16 mouse cellular contexts compared by ENCODE assay signal in the genomic region with DNA sequence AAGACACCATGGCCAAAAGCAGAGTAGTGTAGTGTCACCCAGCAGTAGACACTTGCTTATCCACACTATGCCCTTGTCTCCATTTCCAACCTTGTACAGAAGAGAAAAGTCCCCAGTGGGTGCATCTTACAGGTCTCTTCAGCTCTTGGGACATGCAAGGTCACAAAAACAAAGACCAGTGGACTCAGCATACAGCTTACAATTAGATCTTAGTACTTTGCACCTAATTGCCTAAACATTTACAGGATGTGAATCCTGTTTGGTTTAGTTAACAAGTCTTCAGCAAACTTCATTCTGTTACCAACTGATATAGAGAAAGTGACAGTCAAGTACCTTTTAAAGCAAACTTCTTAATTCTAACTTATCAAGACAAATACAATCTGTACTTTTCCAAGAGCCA.
"Had no signal": no experiment of that assay in that cellular context is flagged by ENCODE, and none has a peak within 500 bp of the region (broad histone marks: within the 10 kb centered on the region; RNA-seq: fewer than 3 reads in every experiment).

No protein-coding gene starts in this region.

- H3K27me3 ChIP-seq: neural tube, embryonic 13.5 days; neural tube, embryonic 15.5 days; stomach, embryonic 15.5 days had no signal

- H3K36me3 ChIP-seq: neural tube, embryonic 13.5 days; neural tube, embryonic 15.5 days; stomach, embryonic 15.5 days had no signal

- H3K9ac ChIP-seq: neural tube, embryonic 13.5 days; neural tube, embryonic 15.5 days; stomach, embryonic 15.5 days had no signal

- H3K9me3 ChIP-seq: stomach, embryonic 15.5 days had no signal

- H3K4me1 ChIP-seq: neural tube, embryonic 13.5 days; neural tube, embryonic 15.5 days; stomach, embryonic 15.5 days had no signal

- DNase-seq: retina, postnatal 1 day; right cerebral cortex, adult 18-20 months; right cerebral cortex, postnatal 14 days; right cerebral cortex, postnatal 25 days; right cerebral cortex, postnatal 4 days; spleen, adult 18-20 months; thymus, adult 18-20 months; thymus, adult 2 months; thymus, postnatal 14 days; thymus, postnatal 25 days; thymus, postnatal 36 days; thymus, postnatal 4 days had no signal

- H3K4me2 ChIP-seq: neural tube, embryonic 13.5 days; neural tube, embryonic 15.5 days; stomach, embryonic 15.5 days had no signal

- H3K4me3 ChIP-seq: neural tube, embryonic 13.5 days; neural tube, embryonic 15.5 days; stomach, embryonic 15.5 days had no signal

- H3K27ac ChIP-seq: neural tube, embryonic 13.5 days; neural tube, embryonic 15.5 days; stomach, embryonic 15.5 days; stomach, postnatal 0 days had no signal
